Mouse (Mus musculus) layer of hippocampus, postnatal 25 days (tissue): ENCODE measurements around the gene Efna5. TPM values are rescaled to one million over a fixed set of nuclear protein-coding genes. Genes with fewer than 3 reads are reported as not detected.

ENCODE experiments used
- DNase-seq, 2 experiments: peaks; one replicate each; pipeline ENCODE4 v3.0.0; 2022; ENCODE audit warnings: mixed read lengths in 2 of 2, low spot score in 1 of 2; ENCODE audit errors: extremely low spot score in 1 of 2
- total RNA-seq, 2 experiments: library from RNA; stranded (reverse); gene quantifications; 2 replicates each; pipeline ENCODE4 v1.2.3; 2021

Gene Efna5
- total RNA-seq, 2 experiments from 2014 or later, result 6.9 to 7.2 TPM

DNA sequence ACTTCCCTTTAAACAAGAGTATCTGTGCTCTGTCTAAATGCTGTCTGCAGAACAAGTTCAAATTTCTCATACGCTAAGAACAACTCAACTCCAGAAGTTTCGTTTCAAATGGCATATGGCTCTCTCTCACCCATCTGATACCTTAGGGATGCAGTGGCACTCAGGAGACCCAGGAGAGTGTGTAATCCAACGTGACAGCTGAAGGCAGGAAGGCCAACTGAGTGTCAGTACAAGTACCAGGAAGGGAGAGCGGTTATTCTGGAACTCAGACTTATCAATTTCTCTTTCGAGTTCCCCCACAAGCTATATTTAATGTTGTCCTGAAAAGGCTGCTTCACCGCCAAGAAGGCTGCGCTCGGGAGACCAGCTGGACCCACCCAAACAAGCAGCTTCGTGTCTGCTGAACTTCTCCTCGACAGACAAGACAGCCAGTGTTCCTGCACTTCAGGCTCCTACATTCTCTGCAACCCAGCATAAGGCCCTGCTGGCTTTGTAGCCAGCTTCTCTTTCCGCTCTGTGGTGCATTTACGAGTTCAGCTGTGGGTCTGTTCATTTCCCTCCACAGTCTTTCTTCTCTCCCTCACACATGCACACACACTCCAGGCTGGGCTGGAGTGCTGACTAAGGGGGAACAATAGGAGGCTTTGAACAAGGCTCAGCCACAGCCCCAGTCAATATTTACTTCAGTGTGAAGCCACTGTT, 18.7 kb downstream of the Efna5 start:
- no peak for DNase-seq

- DNase-seq, result no peak
Measured at GRCm38 (mm10) chr17:62857275-62857674, 23.8 kb downstream of the Efna5 start.

GRCm38 (mm10) chr17:62853741-62854140, 27.4 kb downstream of the Efna5 start:
- DNase-seq, result no peak

DNA sequence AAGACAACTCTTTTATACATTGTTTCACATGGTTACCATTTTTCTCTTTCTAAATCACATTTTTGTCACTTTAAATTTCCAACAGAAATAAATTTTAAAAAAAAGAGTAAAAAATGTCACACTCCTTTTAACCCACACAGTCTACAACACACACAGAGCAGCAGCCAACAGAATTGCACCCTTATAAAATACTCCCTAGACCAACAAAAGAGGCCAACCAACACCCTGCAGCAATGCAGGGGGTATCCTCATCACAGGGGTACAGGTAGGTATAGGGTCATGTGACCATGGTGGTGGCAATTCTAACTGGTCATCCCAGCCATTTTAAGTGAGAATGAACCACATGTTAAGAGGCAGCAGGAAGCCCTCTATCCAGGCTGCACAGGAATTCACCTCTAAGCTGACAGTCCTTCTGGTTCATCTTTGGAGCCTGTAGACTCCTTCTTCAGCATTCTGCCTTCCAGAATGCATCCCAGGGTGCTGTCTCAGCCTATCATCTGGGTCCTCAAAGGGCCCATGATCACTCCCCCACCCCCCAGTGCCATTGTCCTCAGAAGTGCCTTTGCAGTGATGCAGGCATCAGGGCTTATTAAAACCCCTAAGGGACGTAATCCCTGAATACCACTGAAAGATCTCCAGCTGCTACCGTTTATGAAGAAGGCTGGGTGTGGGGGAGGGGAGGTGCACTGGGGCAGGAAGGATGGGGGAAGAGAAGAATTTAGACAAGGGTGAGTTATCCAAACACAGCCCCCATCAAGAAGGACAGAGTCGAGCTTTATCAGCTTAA, 28.1 kb downstream of the Efna5 start:
- no peak for DNase-seq

DNA sequence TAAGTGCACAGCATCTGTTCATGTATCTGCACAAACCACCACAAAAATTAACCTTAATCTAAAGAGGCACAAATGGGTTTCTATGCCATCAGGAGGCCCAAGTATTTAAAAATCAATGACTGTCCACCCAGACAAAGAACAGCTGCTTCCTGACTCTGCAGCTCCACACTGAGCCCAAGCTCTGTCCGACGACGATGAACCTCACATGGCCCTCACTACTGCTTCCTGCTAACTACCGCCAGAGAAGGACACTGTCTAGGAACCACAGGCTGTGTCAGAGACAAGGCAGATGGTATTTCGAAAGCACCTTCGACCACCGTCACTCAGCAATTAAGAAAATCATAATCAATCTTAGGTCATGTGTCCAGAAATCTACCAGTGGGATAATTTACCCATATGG, 29.8 kb downstream of the Efna5 start:
- DNase-seq, result no peak

DNA sequence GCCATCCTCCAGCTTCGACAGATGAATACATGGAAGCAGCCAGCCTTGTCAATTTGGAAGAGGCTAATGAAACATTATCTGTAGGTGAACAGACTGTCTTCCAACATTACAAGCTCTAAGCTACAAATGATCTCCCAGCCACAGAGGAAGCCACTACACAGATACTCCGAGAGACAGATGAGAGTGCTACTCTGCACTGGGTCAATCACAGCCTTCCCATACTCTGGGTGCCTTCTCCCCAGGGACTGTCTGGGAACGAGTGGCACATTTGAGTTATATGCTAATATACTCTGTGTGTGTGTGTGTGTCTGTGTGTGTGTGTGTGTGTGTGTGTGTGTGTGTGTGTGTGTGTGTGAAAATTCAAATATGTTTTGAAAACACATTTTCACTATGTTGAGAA, 30.5 kb downstream of the Efna5 start:
- DNase-seq, result no peak

DNA sequence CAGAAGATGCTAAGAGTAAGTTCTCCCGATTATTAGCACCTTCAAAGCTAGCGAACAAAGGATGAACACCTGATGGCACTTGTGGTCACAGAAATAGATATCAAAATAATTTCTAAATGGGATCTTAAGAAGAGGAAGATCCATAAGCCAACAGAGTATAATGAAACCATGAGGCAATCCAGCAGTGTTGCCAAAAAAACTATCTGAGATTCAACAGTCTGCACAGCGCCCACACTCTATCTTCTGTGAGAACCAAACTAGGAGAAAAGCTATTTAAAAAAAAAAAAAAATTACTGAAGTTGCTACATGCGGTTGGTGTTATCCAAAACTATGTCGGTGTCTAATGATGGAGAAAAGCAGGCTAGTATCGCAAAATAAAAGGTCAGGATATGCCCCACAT, 31.4 kb downstream of the Efna5 start:
- no peak for DNase-seq

DNA sequence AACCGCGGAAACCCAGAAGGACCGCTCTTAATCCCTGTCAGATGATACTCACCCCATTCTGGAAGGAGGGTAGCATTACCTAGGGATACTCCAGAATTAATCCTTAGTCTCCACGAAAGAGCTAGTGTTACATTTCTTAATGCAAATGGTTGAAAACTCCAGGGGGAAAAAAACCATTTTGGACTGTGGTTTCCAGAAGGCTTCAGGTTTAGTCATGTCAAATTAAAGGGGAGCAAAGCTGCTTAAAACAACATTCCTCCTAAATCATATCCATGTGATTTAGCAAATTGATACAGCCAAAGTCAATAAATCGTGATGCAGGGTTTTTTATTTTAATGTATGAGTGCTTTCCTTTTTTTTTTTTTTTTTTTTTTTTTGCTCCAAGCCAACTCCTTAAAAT, 35.5 kb downstream of the Efna5 start:
- no peak for DNase-seq

- no peak for DNase-seq
Measured at GRCm38 (mm10) chr17:62844329-62844728, 36.8 kb downstream of the Efna5 start.

GRCm38 (mm10) chr17:62837336-62837735, 43.8 kb downstream of the Efna5 start:
- DNase-seq, result no peak

- no peak for DNase-seq
Measured at GRCm38 (mm10) chr17:62836598-62837106, 44.5 kb downstream of the Efna5 start.

- no peak for DNase-seq
Measured at GRCm38 (mm10) chr17:62832550-62833127, 48.5 kb downstream of the Efna5 start.

- DNase-seq, result no peak
Measured at GRCm38 (mm10) chr17:62827549-62827948, 53.6 kb downstream of the Efna5 start.

DNA sequence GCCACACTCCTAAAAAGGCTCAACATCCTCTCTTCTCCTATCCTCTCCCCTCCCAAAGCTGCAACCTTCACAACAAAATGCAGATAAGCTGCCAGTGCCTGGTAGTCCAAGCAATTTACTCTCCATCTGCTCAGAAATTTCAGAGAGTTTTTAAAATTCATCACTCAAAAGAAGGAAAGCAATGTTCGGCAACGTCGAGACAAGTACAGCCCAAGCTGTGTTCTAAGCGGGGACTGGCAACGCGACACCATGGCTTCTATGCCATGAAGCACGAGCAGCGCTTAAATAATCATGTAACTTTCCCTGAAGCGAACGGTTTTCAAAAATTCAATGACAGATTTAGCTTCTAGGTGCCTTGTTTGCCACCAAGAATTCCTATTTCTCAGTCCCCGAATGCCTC, 59.9 kb downstream of the Efna5 start:
- DNase-seq, result no peak

- DNase-seq, result no peak
Measured at GRCm38 (mm10) chr17:62819931-62820330, 61.2 kb downstream of the Efna5 start.

GRCm38 (mm10) chr17:62818821-62819220, 62.3 kb downstream of the Efna5 start:
- DNase-seq, result no peak

GRCm38 (mm10) chr17:62818337-62818736, 62.8 kb downstream of the Efna5 start:
- DNase-seq, result no peak

DNA sequence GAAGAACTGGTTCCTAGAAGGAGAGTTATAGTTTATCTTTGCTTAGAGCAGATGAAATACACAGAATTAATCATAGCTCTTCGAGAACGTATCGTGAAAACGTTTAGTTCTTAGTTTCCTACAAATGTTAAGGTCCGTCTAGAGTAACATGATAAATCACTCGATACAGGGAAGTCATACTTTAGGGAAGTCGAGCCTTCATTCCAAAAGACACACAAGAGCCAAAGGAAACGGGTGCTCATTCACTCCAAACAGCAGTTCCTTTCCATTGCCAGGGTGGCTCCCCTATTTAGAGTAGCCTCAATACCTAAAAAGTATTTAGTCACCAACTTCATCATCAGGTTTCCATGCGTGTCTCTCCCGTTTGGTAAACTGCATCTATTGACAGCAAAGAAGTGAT, 64.2 kb downstream of the Efna5 start:
- DNase-seq, result no peak

- no peak for DNase-seq
Measured at GRCm38 (mm10) chr17:62813461-62813860, 67.7 kb downstream of the Efna5 start.

- no peak for DNase-seq
Measured at GRCm38 (mm10) chr17:62807891-62808290, 73.2 kb downstream of the Efna5 start.

DNA sequence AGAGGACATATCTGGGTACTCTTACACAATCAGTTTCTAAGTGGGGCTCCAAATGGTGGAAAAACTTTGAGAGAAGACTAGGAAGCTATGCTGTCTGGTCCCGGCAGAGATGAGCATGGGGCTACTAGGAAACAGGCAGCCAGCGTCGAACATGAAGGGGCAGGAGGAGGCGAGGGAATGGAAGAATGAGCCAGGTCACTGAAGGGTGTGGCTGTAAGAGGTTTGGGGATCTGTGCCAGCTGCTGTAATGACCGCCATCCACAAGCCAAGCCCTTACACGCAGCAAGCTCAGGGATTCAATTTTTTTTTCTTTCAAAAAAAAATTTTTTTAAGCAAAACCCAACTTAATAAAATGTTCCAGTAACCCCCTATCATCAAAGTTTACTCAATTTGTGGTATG, 74.5 kb downstream of the Efna5 start:
- DNase-seq, result no peak
